Mouse (Mus musculus) olfactory bulb, adult 2 months (tissue): ENCODE measurements around the gene Pigyl.

Source experiments
- CTCF ChIP-seq: fragments of 200-500 bp; IDR thresholded peaks from 2 replicates; pipeline ENCODE4 v1.5.1; 2012; ENCODE audit warnings: low read depth, mild to moderate bottlenecking, low read length, moderate library complexity; ENCODE audit not compliant: insufficient read depth
- POLR2A ChIP-seq: fragments of 200-500 bp; IDR thresholded peaks from 2 replicates; pipeline ENCODE4 v1.6.1; 2012; ENCODE audit warnings: mild to moderate bottlenecking, low read depth, low read length, moderate library complexity; ENCODE audit not compliant: insufficient read depth

- TF ChIP-seq CTCF (no peak), POLR2A (no peak)
Measured at GRCm38 (mm10) chr9:22162912-22163311, 6.3 kb downstream of the Pigyl start.
